Mouse (Mus musculus) liver, embryonic 15.5 days (tissue): ENCODE data around the gene Mmd. TPM values are rescaled to one million over a fixed set of nuclear protein-coding genes. Genes with fewer than 3 reads are reported as not detected.

Experiments used
- ATAC-seq: fragments of 200-750 bp; cut with Nextera tagmentation; 2 replicates; pipeline ENCODE4 v1.8.0; 2017; ENCODE audit warnings: moderate number of reproducible peaks, mild to moderate bottlenecking, moderate library complexity; ENCODE audit not compliant: insufficient read depth
- H3K27ac ChIP-seq: fragments of 300-500 bp; sonication (generic); replicated peaks from 2 replicates; pipeline ENCODE4 v1.5.1; 2015; ENCODE audit warnings: mild to moderate bottlenecking, inconsistent platforms
- H3K27me3 ChIP-seq: fragments of 300-500 bp; sonication (generic); 2 replicates; pipeline ENCODE4 v1.6.1; 2015; ENCODE audit warnings: mild to moderate bottlenecking, inconsistent platforms
- H3K36me3 ChIP-seq: fragments of 300-500 bp; sonication (generic); replicated peaks from 2 replicates; pipeline ENCODE4 v1.6.1; 2015; ENCODE audit warnings: moderate library complexity, mild to moderate bottlenecking, inconsistent platforms
- H3K4me1 ChIP-seq: fragments of 300-500 bp; sonication (generic); replicated peaks from 2 replicates; pipeline ENCODE4 v1.6.1; 2015; ENCODE audit warnings: inconsistent platforms
- H3K4me2 ChIP-seq: fragments of 300-500 bp; sonication (generic); 2 replicates; pipeline ENCODE4 v1.6.1; 2015; ENCODE audit warnings: moderate library complexity, mild to moderate bottlenecking, inconsistent platforms
- H3K4me3 ChIP-seq: fragments of 300-500 bp; sonication (generic); replicated peaks from 2 replicates; pipeline ENCODE4 v1.5.1; 2015; ENCODE audit warnings: mild to moderate bottlenecking, inconsistent platforms
- H3K9ac ChIP-seq: fragments of 300-500 bp; sonication (generic); 2 replicates; pipeline ENCODE4 v1.6.1; 2015; ENCODE audit warnings: moderate library complexity, mild to moderate bottlenecking, inconsistent platforms
- H3K9me3 ChIP-seq: fragments of 300-500 bp; sonication (generic); replicated peaks from 2 replicates; pipeline ENCODE4 v1.6.1; 2016; ENCODE audit warnings: inconsistent platforms
- WGBS: fragments of 180-500 bp; shearing (Covaris S2); methylation state at CpG from one replicate; pipeline ENCODE4 v1.1.7; 2015; ENCODE audit warnings: mixed read lengths; ENCODE audit not compliant: insufficient replicate concordance; 5-methylcytosine and 5-hydroxymethylcytosine counted together
- polyA plus RNA-seq: library from polyadenylated mRNA; unstranded; fragments of >200 nt; fragmentation: Nextera tagmentation; extraction: Ambion mirVana; gene quantifications from 2 replicates; pipeline ENCODE4 v1.2.1, GENCODE M21; 2015

Gene Mmd
- polyA plus RNA-seq, 1 experiment from 2014 or later: 10.4 TPM

GRCm38 (mm10) chr11:90231631-90232030 is 17.6 kb upstream of the Mmd start:
- H3K4me1 ChIP-seq: peaks cover 3% of the 10 kb centered on the region; the same call in 1 of the 2 replicates
- H3K9me3 ChIP-seq: no peaks in the 10 kb centered on the region
- WGBS: 6% methylated on average over 2 of the region's 2 CpGs
- no peak overlapping the region for H3K4me2 ChIP-seq
- no peaks in the 10 kb centered on the region for H3K27me3 ChIP-seq
- H3K27ac ChIP-seq: no peak overlapping the region
- no peak for ATAC-seq
- no peaks in the 10 kb centered on the region for H3K36me3 ChIP-seq
- H3K9ac ChIP-seq: no peak overlapping the region
- no peak overlapping the region for H3K4me3 ChIP-seq

DNA sequence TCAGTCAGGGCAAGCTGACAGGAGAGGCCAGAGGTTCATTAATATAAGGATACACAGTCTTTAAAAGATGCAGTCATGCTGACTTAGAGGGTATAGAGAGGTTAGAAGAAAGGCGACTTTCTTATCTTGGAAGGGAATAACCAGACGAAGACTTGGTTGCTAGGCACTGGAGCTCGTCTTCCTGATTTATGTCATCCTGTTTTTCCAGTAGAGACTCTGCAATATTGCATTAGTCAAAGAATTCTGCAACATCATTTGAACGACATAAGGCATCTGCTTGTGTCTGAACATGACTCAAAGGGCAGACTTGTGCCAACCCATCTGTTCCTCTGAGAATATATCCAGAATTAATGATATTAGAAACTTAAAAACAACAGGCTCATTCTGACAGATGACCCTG is 16.6 kb upstream of the Mmd start:
- 0 out of 2 replicates have a peak, but pooled peaks have one; percentile 25 for ATAC-seq
- Histone ChIP-seq H3K4me2 (no peak overlapping the region), H3K4me1 (peaks cover 3% of the 10 kb centered on the region; the same call in 1 of the 2 replicates), H3K27ac (no peak overlapping the region), H3K36me3 (no peaks in the 10 kb centered on the region), H3K4me3 (no peak overlapping the region), H3K27me3 (no peaks in the 10 kb centered on the region), H3K9ac (no peak overlapping the region), H3K9me3 (no peaks in the 10 kb centered on the region)
- 20% methylated on average over 4 of the region's 4 CpGs for WGBS

- Histone ChIP-seq H3K4me3 (no peak overlapping the region), H3K4me2 (no peak overlapping the region), H3K9me3 (no peaks in the 10 kb centered on the region), H3K9ac (no peak overlapping the region), H3K27me3 (no peaks in the 10 kb centered on the region), H3K4me1 (peaks cover 3% of the 10 kb centered on the region; the same call in 1 of the 2 replicates), H3K27ac (no peak overlapping the region), H3K36me3 (no peaks in the 10 kb centered on the region)
- WGBS: 53% methylated on average over 5 of the region's 5 CpGs
- no peak for ATAC-seq
Observed at GRCm38 (mm10) chr11:90235221-90235620, 14.0 kb upstream of the Mmd start.

GRCm38 (mm10) chr11:90237616-90238015 is 11.6 kb upstream of the Mmd start:
- H3K27me3 ChIP-seq: no peaks in the 10 kb centered on the region
- no peak overlapping the region for H3K27ac ChIP-seq
- no peak for ATAC-seq
- H3K9ac ChIP-seq: no peak overlapping the region
- no peaks in the 10 kb centered on the region for H3K9me3 ChIP-seq
- H3K4me2 ChIP-seq: no peak overlapping the region
- H3K4me1 ChIP-seq: peaks cover 12% of the 10 kb centered on the region
- no peak overlapping the region for H3K4me3 ChIP-seq
- no peaks in the 10 kb centered on the region for H3K36me3 ChIP-seq
- 71% methylated on average over 5 of the region's 5 CpGs for WGBS

- H3K9me3 ChIP-seq: no peaks in the 10 kb centered on the region
- peaks cover 12% of the 10 kb centered on the region for H3K4me1 ChIP-seq
- H3K4me2 ChIP-seq: no peak overlapping the region
- H3K4me3 ChIP-seq: no peak overlapping the region
- no peaks in the 10 kb centered on the region for H3K27me3 ChIP-seq
- no peaks in the 10 kb centered on the region for H3K36me3 ChIP-seq
- H3K27ac ChIP-seq: no peak overlapping the region
- no peak for ATAC-seq
- no peak overlapping the region for H3K9ac ChIP-seq
- 43% methylated on average over 2 of the region's 2 CpGs for WGBS
Observed at GRCm38 (mm10) chr11:90238657-90239056, 10.6 kb upstream of the Mmd start.

DNA sequence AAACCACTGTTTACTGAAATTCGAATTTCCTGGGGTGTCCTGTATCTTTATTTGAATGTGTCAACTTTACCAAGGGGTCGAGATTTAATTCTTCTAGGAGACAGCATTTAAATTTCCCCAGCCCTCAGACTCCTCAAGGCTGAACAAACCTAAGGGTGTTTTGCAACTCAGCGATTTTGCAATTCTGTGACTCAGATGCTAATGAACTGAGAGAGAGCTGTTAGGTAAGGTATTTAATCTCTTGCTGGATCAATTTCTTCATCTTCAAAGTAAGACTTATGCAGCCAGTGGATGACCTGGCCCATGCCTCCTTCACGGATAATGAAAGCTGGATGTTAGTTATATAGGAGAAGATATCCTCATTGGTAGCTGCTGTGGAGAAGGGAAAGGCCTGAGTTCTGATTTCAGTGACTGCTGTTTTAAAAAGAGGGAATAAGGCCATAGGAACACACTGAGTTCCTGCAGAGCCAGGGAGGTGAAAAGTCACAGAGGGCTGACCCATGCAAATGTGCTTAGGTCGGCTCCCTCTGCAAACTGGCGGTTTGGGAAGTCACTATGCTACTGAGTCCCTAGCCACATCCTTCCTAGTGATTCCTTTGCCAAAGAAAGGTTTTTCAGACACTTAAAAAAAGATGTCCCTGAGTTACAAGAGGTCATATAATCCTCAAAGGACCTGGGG is 8.5 kb upstream of the Mmd start:
- Histone ChIP-seq H3K4me1 (peaks cover 12% of the 10 kb centered on the region), H3K27me3 (no peaks in the 10 kb centered on the region), H3K9ac (no peak overlapping the region), H3K27ac (0 out of 2 replicates have a peak overlapping the region, but pooled peaks have one; percentile 19), H3K9me3 (no peaks in the 10 kb centered on the region), H3K4me2 (no peak overlapping the region), H3K4me3 (no peak overlapping the region), H3K36me3 (no peaks in the 10 kb centered on the region)
- 14% methylated on average over 6 of the region's 6 CpGs for whole genome bisulfite sequencing
- ATAC-seq: peak; percentile 34; the same call in 1 of the 2 replicates

DNA sequence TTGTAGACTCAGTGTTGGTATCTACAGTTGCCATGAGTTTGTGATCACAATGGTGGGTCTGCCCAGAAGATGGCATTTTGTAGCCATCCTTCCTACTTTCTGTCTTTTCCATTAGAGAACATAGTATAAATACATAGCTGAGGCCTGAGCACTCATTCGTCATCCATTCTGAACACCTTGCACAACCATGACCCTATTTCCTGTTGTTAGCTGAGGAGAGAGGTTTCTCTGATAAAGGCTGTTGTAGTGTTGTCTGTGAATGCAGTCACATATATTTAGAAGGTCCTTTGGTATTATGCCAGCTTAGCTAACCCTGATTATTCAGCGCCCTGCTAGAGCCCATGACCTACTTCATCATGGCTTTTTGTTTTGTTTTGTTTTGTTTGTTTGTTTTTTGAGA is 7.4 kb upstream of the Mmd start:
- Histone ChIP-seq H3K9me3 (no peaks in the 10 kb centered on the region), H3K4me2 (no peak overlapping the region), H3K9ac (no peak overlapping the region), H3K4me3 (no peak overlapping the region), H3K27ac (no peak overlapping the region), H3K27me3 (no peaks in the 10 kb centered on the region), H3K36me3 (no peaks in the 10 kb centered on the region), H3K4me1 (peaks cover 12% of the 10 kb centered on the region)
- 36% methylated on average over 2 of the region's 2 CpGs for WGBS
- no peak for ATAC-seq

DNA sequence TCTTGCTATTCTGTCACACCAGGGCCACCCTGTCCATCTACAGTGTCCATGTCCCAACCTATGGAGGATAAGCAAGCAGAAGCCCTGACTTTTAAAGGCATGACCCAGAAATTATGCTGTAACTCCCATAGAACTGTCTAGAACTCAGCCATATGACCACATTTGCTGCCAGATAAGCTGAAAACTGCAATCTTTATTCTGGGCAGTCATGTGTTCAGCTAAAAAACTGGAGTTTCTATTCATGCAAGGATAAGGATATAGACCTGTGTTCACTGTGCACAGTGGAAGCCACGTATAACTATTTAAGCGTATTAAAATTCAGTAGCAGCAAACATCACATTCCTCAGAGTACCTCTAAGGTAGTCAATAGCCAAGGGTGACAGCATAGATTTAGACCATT is 6.0 kb upstream of the Mmd start:
- Histone ChIP-seq H3K27ac (no peak overlapping the region), H3K4me2 (no peak overlapping the region), H3K9me3 (no peaks in the 10 kb centered on the region), H3K36me3 (no peaks in the 10 kb centered on the region), H3K4me3 (no peak overlapping the region), H3K9ac (no peak overlapping the region), H3K4me1 (peaks cover 13% of the 10 kb centered on the region), H3K27me3 (no peaks in the 10 kb centered on the region)
- no peak for ATAC-seq
- 82% methylated on average over 2 of the region's 2 CpGs for WGBS

DNA sequence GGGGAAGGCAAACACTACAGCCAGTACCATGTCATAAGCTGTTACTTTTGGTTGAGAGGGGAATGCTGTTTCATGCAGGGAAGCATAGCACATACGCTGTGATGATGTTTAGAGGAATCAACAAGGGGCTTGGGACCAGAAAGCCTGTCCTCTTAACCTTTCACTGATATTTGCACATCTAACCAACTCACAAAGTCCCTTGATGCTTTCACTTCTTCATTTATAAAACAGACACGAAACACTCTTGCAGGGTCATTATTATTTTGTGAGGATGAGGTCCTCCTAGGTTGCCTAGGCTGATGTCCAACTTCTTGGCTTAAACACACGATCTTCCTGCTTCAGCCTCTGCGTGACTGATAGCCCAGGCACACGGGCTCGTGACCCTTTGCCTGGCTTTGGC is 3.6 kb upstream of the Mmd start:
- no peak overlapping the region for H3K9ac ChIP-seq
- no peak overlapping the region for H3K4me3 ChIP-seq
- H3K4me1 ChIP-seq: peaks cover 33% of the 10 kb centered on the region
- ATAC-seq: no peak
- WGBS: 57% methylated on average over 6 of the region's 6 CpGs
- H3K4me2 ChIP-seq: no peak overlapping the region
- H3K27ac ChIP-seq: no peak overlapping the region
- no peaks in the 10 kb centered on the region for H3K27me3 ChIP-seq
- no peaks in the 10 kb centered on the region for H3K9me3 ChIP-seq
- no peaks in the 10 kb centered on the region for H3K36me3 ChIP-seq

- Histone ChIP-seq H3K4me3 (no peak overlapping the region), H3K4me1 (peaks cover 30% of the 10 kb centered on the region), H3K27ac (no peak overlapping the region), H3K9me3 (no peaks in the 10 kb centered on the region), H3K4me2 (no peak overlapping the region), H3K27me3 (no peaks in the 10 kb centered on the region), H3K36me3 (no peaks in the 10 kb centered on the region), H3K9ac (no peak overlapping the region)
- WGBS: 68% methylated on average over 4 of the region's 4 CpGs
- ATAC-seq: no peak
Observed at GRCm38 (mm10) chr11:90246676-90247075, 2.6 kb upstream of the Mmd start.

GRCm38 (mm10) chr11:90247793-90248192 is 1.5 kb upstream of the Mmd start:
- H3K36me3 ChIP-seq: no peaks in the 10 kb centered on the region
- 30% methylated on average over 4 of the region's 4 CpGs for WGBS
- no peaks in the 10 kb centered on the region for H3K27me3 ChIP-seq
- ATAC-seq: no peak
- H3K9me3 ChIP-seq: no peaks in the 10 kb centered on the region
- H3K4me1 ChIP-seq: peaks cover 32% of the 10 kb centered on the region
- no peak overlapping the region for H3K27ac ChIP-seq
- H3K4me2 ChIP-seq: no peak overlapping the region
- no peak overlapping the region for H3K4me3 ChIP-seq
- H3K9ac ChIP-seq: no peak overlapping the region

DNA sequence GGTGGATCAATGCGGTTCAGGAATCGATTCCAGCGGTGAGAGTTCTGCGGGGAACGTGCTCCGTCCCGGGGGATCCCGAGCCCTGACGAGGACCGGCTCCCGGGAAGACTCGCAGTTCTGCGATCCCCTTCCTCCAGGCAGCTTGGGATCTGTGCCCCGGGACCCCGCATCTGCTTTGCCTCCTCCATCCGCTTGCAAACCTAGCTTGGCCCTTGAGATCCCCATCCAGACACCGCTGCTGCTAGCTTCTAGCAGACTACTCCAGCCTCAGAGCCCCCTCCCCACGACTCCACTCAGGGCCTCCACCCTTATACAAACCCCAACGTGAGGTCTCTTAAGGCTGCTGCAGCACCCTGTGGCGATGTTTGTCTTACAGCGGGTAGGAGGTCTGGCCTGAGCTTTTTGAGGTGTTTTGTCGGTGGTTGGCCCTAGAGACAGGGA is 465 bp downstream of the Mmd start:
- WGBS: under 1% methylated on average over 22 of the region's 22 CpGs
- H3K4me3 ChIP-seq: peak overlapping the region; percentile 72
- H3K27me3 ChIP-seq: no peaks in the 10 kb centered on the region
- peak overlapping the region; percentile 90 for H3K4me2 ChIP-seq
- H3K36me3 ChIP-seq: no peaks in the 10 kb centered on the region
- ATAC-seq: no peak
- H3K9me3 ChIP-seq: no peaks in the 10 kb centered on the region
- peak overlapping the region; percentile 56 for H3K27ac ChIP-seq
- H3K9ac ChIP-seq: peak overlapping the region; percentile 78
- H3K4me1 ChIP-seq: peaks cover 32% of the 10 kb centered on the region
